Mouse (Mus musculus) heart, embryonic 11.5 days (tissue): Measurements from ENCODE around the gene Jph2. TPM values are rescaled to one million over a fixed set of nuclear protein-coding genes. Genes with fewer than 3 reads are reported as not detected.

Experiments
- ATAC-seq: fragments of 200-750 bp; cut with Nextera tagmentation; replicated peaks from 2 replicates; pipeline ENCODE4 v1.8.0; 2017; ENCODE audit warnings: moderate library complexity; ENCODE audit not compliant: insufficient number of reproducible peaks, low FRiP score, low TSS enrichment
- H3K27ac ChIP-seq: fragments of 300-500 bp; sonication (generic); 2 replicates; pipeline ENCODE4 v1.5.1; 2014; ENCODE audit warnings: mild to moderate bottlenecking, low read depth, low read length
- H3K27me3 ChIP-seq: fragments of 300-500 bp; sonication (generic); 2 replicates; pipeline ENCODE4 v1.6.1; 2014; ENCODE audit warnings: mild to moderate bottlenecking, low read length, mixed read lengths; ENCODE audit not compliant: control insufficient read depth, insufficient read depth
- H3K36me3 ChIP-seq: fragments of 300-500 bp; sonication (generic); 2 replicates; pipeline ENCODE4 v1.6.1; 2014; ENCODE audit warnings: mild to moderate bottlenecking, low read length, moderate library complexity, mixed read lengths; ENCODE audit not compliant: control insufficient read depth, insufficient read depth
- H3K4me1 ChIP-seq: fragments of 300-500 bp; sonication (generic); 2 replicates; pipeline ENCODE4 v1.6.1; 2014; ENCODE audit warnings: low read length; ENCODE audit not compliant: control insufficient read depth, insufficient read depth
- H3K4me2 ChIP-seq: fragments of 300-500 bp; sonication (generic); 2 replicates; pipeline ENCODE4 v1.6.1; 2014; ENCODE audit warnings: mild to moderate bottlenecking, moderate library complexity
- H3K4me3 ChIP-seq: fragments of 300-500 bp; sonication (generic); 2 replicates; pipeline ENCODE4 v1.5.1; 2014; ENCODE audit warnings: low read depth, low read length
- H3K9ac ChIP-seq: fragments of 300-500 bp; sonication (generic); 2 replicates; pipeline ENCODE4 v1.6.1; 2014; ENCODE audit warnings: mild to moderate bottlenecking, low read depth, low read length, moderate library complexity
- H3K9me3 ChIP-seq: fragments of 300-500 bp; sonication (generic); replicated peaks from 2 replicates; pipeline ENCODE4 v1.6.1; 2016; ENCODE audit warnings: low read length; ENCODE audit not compliant: control insufficient read depth
- WGBS: fragments of 180-500 bp; shearing (Covaris S2); extraction: QIAGEN DNeasy Blood & Tissue Kit; methylation state at CpG from one replicate; pipeline ENCODE4 v1.1.7; 2014; ENCODE audit not compliant: insufficient replicate concordance; 5-methylcytosine and 5-hydroxymethylcytosine counted together
- polyA plus RNA-seq: library from polyadenylated mRNA; unstranded; fragments of >200 nt; fragmentation: Nextera tagmentation; extraction: Ambion mirVana; gene quantifications from 2 replicates; pipeline ENCODE4 v1.2.1, GENCODE M21; 2014

The Jph2 gene
- polyA plus RNA-seq, 1 experiment from 2014 or later, result 19.5 TPM

DNA sequence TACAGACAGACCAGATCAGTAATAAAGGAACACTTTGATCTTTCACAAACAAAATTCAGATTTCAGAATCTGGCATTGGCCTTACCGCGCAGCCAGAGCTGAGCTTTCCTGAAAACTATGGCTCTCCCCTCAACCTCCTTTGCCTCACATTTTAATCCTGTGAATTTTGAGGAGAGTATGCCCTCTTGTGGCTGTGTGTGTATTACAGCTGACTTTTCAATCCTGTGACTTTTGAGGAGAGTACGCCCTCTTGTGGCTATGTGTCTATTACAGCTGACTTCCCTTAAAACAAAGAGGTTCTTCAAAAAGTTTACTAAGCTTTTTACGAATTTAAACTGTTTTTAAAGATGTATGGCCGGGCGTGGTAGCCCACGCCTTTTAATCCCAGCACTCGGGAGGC, 3.4 kb upstream of the Jph2 start:
- H3K4me3 ChIP-seq, result no peak overlapping the region
- H3K27ac ChIP-seq, result no peak overlapping the region
- WGBS, result 8% methylated on average over 8 of the region's 8 CpGs
- H3K27me3 ChIP-seq, result no peaks in the 10 kb centered on the region
- no peaks in the 10 kb centered on the region for H3K9me3 ChIP-seq
- peaks cover 18% of the 10 kb centered on the region for H3K4me1 ChIP-seq
- 0 out of 2 replicates have a peak, but pooled peaks cover 4% of the 10 kb centered on the region for H3K36me3 ChIP-seq
- H3K4me2 ChIP-seq, result no peak overlapping the region
- no peak overlapping the region for H3K9ac ChIP-seq
- no peak for ATAC-seq

DNA sequence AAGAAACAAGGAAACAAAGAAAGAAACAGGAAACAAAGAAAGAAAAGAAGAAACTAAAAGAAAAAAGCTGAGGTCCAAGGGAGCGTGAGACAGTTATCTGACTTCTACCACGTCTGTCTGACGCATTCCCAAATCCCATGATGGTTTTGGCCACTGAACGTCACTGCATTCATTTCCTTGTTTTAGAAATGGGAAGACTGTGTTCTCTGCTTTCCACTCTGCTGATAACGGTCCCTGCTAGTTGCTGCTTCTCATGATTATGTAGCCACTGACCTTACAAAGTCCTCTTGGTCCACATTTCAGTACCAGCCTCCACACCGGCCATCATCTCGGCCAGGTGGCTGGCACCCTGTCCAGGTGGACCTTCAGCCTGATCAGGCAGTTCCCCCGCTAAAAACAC, 1.4 kb upstream of the Jph2 start:
- Histone ChIP-seq H3K4me1 (peaks cover 18% of the 10 kb centered on the region), H3K36me3 (no peaks in the 10 kb centered on the region), H3K9ac (0 out of 2 replicates have a peak overlapping the region, but pooled peaks have one; percentile 16), H3K27ac (peak overlapping the region; percentile 92), H3K4me3 (no peak overlapping the region), H3K4me2 (peak overlapping the region; percentile 22; the same call in 1 of the 2 replicates), H3K9me3 (no peaks in the 10 kb centered on the region), H3K27me3 (no peaks in the 10 kb centered on the region)
- ATAC-seq, result no peak
- 43% methylated on average over 8 of the region's 8 CpGs for WGBS

DNA sequence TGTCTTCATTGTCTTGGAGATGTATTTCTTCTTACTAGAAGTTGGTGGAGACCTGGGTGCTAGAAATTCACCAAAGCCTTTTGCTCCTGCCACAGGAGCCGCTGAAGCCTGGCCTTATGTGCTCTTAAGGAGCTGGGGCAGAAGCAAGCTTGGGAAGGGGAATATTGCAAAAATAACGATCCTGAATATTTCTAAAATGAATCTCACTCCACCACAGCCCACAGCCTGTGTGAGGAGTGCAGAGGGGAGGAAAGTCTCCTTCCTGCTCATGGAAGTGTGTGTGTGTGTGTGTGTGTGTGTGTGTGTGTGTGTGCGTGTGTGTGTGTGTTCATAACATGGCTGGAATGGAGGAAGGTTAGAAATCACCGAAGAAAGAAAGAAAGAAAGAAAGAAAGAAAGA, 977 bp upstream of the Jph2 start:
- H3K27me3 ChIP-seq, result no peaks in the 10 kb centered on the region
- peak overlapping the region; percentile 97 for H3K9ac ChIP-seq
- H3K4me1 ChIP-seq, result peaks cover 18% of the 10 kb centered on the region
- WGBS, result 67% methylated on average over 4 of the region's 4 CpGs
- ATAC-seq, result no peak
- H3K27ac ChIP-seq, result peak overlapping the region; percentile 92
- H3K4me3 ChIP-seq, result peak overlapping the region; percentile 62; the same call in 1 of the 2 replicates
- no peaks in the 10 kb centered on the region for H3K36me3 ChIP-seq
- peak overlapping the region; percentile 76 for H3K4me2 ChIP-seq
- no peaks in the 10 kb centered on the region for H3K9me3 ChIP-seq

DNA sequence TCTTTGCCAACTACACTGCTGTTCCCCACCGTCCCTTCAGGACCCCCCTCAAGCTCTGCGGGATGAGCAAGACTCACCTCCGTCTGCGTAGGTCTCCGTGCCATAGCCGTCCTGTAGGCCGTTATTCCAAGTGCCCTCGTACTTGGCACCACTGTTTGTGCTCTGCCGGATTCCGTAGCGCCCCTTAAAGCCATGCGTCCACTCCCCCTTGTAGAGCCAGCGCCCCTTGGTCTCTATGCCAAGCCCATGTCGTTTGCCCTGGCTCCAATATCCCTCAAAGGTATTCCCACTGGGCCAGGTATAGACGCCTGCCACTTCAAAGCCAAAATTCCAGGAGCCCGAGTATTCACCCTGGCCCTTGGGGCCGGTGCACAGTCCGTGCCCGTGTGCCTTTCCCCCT, 722 bp downstream of the Jph2 start:
- WGBS, result 58% methylated on average over 19 of the region's 19 CpGs
- H3K27ac ChIP-seq, result peak overlapping the region; percentile 92
- ATAC-seq, result no peak; the same call in 1 of the 2 replicates
- H3K4me3 ChIP-seq, result peak overlapping the region; percentile 62
- no peaks in the 10 kb centered on the region for H3K36me3 ChIP-seq
- no peaks in the 10 kb centered on the region for H3K9me3 ChIP-seq
- H3K9ac ChIP-seq, result peak overlapping the region; percentile 97
- peaks cover 21% of the 10 kb centered on the region for H3K4me1 ChIP-seq
- H3K27me3 ChIP-seq, result no peaks in the 10 kb centered on the region
- peak overlapping the region; percentile 76 for H3K4me2 ChIP-seq

DNA sequence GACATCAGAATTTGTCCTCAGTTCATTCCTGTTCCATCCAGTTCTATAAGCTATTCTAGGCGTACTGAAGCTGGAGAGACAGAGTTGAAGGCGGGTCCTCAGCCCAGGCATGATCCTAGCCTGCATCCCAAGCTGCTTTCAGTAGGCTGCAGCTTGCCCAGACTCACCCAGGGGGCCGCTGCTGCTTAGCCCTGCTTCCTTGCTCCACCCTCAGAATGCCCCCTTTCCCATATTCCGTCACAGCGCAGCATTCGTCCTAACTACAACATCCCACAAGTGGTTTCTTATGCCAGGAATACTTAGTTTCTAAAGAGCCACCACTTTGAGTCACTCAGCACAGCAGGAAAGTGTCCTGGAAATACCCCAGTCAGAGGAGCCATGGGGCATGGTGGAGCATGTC, 2.8 kb downstream of the Jph2 start:
- Histone ChIP-seq H3K9me3 (no peaks in the 10 kb centered on the region), H3K27me3 (no peaks in the 10 kb centered on the region), H3K4me2 (peak overlapping the region; percentile 76), H3K27ac (peak overlapping the region; percentile 92), H3K36me3 (no peaks in the 10 kb centered on the region; the same call in 1 of the 2 replicates), H3K4me3 (peak overlapping the region; percentile 62), H3K9ac (peak overlapping the region; percentile 97), H3K4me1 (peaks cover 33% of the 10 kb centered on the region)
- 39% methylated on average over 6 of the region's 6 CpGs for whole genome bisulfite sequencing
- no peak for ATAC-seq

DNA sequence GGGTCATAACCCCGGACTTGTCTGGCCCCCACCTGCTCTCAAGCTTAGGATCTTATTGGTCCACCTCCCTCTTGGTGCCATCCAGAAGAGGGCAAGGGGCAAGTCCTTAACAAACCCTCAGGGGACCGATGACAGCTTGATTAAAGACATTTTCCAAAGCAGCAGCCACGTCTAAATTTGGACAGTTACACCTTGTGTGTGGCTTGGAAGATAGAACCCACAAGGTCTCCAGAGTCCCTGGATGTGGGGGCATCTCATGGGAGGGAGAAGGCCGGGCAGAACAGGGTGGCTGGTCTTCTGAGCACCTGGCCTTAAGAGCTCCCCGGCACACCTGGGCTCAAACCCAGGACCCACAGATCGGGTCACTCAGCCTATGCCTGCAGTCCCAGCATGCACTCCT, 3.8 kb downstream of the Jph2 start:
- H3K27ac ChIP-seq, result peak overlapping the region; percentile 92
- H3K9me3 ChIP-seq, result no peaks in the 10 kb centered on the region

DNA sequence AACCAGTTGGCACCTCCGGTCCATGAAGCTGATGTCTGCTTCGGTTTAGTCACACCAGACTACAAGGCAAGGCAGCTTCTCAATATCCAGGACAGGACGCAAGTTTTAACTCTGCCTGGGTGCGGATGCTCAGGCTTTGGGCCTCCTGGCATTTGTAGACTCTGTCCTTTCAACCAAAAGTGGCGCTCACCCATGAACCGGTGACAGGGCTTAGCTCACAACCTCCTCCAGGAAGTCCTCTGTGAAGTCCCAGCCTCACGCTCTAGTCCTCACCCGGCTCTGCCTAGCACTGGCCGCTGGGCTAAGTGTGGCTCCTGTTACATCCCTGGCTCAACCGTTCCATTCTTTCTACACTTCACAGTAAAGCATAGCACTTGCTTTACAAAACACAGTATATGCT, 4.6 kb downstream of the Jph2 start:
- ATAC-seq, result no peak
- Histone ChIP-seq H3K4me1 (peaks cover 20% of the 10 kb centered on the region; the same call in 1 of the 2 replicates), H3K36me3 (peaks cover 3% of the 10 kb centered on the region; the same call in 1 of the 2 replicates), H3K27ac (peak overlapping the region; percentile 92), H3K4me3 (peak overlapping the region; percentile 62), H3K4me2 (peak overlapping the region; percentile 76), H3K9ac (peak overlapping the region; percentile 97), H3K27me3 (no peaks in the 10 kb centered on the region), H3K9me3 (no peaks in the 10 kb centered on the region)
- 66% methylated on average over 10 of the region's 10 CpGs for WGBS

More for the DNA sequence above, 3.8 kb downstream of the Jph2 start:
- peaks cover under 1% of the 10 kb centered on the region; the same call in 1 of the 2 replicates for H3K36me3 ChIP-seq
- peak overlapping the region; percentile 76 for H3K4me2 ChIP-seq
- no peak for ATAC-seq
- peak overlapping the region; percentile 62 for H3K4me3 ChIP-seq
- peaks cover 26% of the 10 kb centered on the region for H3K4me1 ChIP-seq
- no peaks in the 10 kb centered on the region for H3K27me3 ChIP-seq
- H3K9ac ChIP-seq, result peak overlapping the region; percentile 97
- 38% methylated on average over 6 of the region's 6 CpGs for WGBS

DNA sequence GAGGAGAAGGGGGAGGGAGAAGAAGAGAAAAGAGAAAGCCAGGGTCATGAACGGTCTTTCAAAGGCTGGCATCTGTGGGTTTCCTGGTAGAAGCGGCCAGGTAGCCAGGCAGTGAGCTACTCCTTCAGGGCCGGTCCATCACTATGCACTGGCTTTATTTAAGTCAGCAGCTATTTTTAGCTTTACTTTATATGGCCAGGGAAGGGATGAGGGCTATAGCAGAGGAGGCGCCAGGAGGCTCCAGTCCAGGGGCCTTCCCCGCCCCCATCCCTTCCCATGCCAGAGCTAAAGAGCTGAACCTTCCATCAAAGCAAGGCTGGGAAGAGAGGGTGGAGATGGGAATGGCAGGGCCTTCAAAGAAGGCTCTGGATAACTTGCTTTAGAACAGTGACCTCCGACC, 5.4 kb downstream of the Jph2 start:
- 35% methylated on average over 6 of the region's 6 CpGs for WGBS

More for the DNA sequence above, 5.4 kb downstream of the Jph2 start:
- peak overlapping the region; percentile 76 for H3K4me2 ChIP-seq
- peak overlapping the region; percentile 92 for H3K27ac ChIP-seq
- peaks cover 15% of the 10 kb centered on the region for H3K4me1 ChIP-seq
- peak; percentile 68 for ATAC-seq
- peak overlapping the region; percentile 62 for H3K4me3 ChIP-seq
- no peaks in the 10 kb centered on the region for H3K27me3 ChIP-seq
- H3K36me3 ChIP-seq, result peaks cover 3% of the 10 kb centered on the region; the same call in 1 of the 2 replicates
- no peaks in the 10 kb centered on the region for H3K9me3 ChIP-seq
- H3K9ac ChIP-seq, result peak overlapping the region; percentile 72
